Mouse (Mus musculus): ENCODE measurements at regions not wholly inside any gene's neighbourhood (a gene's known extent, or its start where the extent isn't known, plus 50 kb on each side); places are given as distances from the start of the nearest gene placed in this dataset.

DNA sequence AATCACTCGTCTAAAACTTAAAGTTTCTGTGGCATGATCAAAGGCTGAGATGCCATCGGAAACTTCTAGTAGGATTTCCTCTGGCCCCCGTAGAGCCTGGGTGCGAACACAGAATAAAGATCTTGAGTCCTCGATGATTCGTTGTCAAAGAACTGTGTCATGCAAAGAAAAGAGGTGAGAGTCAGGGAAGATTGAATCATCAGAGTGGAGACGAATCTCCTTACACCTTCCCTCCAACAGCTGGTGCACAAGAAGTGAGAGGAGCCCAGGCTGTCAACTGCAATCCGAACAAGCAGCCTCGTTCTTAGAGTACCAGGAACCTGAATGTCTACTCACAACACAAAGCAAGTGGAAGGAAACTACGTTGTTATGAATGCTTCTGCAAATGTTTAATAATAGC, 52.7 kb upstream of the Atp2b1 start:
- peak; percentile 11 for DNase-seq

GRCm38 (mm10) chr10:98862712-98863111, 51.5 kb upstream of the Atp2b1 start:
- DNase-seq = no peak

GRCm38 (mm10) chr10:98864384-98864783, 49.8 kb upstream of the Atp2b1 start:
- no peak for DNase-seq

All from right cerebral cortex, postnatal 25 days (tissue).